Mouse (Mus musculus) small intestine, adult 2 months (tissue): ENCODE results near the gene Kdm1a.

Experiments used
- CTCF ChIP-seq: fragments of 200-500 bp; IDR thresholded peaks from 2 replicates; pipeline ENCODE4 v1.5.1; 2012; ENCODE audit warnings: low read depth, mild to moderate bottlenecking, control low read depth, inconsistent platforms, low read length, moderate library complexity, mixed read lengths; ENCODE audit not compliant: insufficient replicate concordance, insufficient read length; ENCODE audit errors: extremely low read depth
- POLR2A ChIP-seq: fragments of 200-500 bp; IDR thresholded peaks from 2 replicates; pipeline ENCODE4 v1.6.1; 2012; ENCODE audit warnings: low read depth, mild to moderate bottlenecking, control low read depth, inconsistent platforms, low read length, moderate library complexity

DNA sequence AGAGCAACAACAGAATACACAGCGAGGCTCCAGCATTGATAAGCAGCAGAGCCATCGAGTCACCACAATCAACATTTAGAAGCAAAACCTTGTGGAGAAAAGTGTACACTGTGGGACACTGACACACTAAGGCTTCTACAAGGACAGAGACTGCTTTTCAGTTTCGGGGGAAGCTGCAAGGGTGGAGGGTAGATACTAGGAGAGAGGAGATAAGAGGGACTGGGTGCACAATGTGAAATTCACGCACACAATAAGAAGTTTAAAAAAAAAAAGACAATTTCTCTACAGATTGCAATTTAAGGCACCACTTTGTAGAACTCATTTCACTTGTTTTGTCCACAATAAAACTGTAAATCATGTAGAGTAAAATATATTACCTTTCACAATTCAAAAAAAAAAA lies 14.5 kb downstream of the Kdm1a start:
- TF ChIP-seq POLR2A (no peak), CTCF (no peak)
